Mouse (Mus musculus): ENCODE data around the gene Nmrk1. TPM values are rescaled to one million over a fixed set of nuclear protein-coding genes. Genes with fewer than 3 reads are reported as not detected.

Gene Nmrk1
- polyA plus RNA-seq, 1 experiment: 14.9 TPM

GRCm38 (mm10) chr19:18648558-18648945 lies 16.8 kb downstream of the Nmrk1 start:
- H3K4me3 ChIP-seq (replicated peaks; ENCODE audit: control insufficient read depth, low read depth, low read length): no peak overlapping the region
- 89% methylated on average over 6 of the region's 6 CpGs for WGBS
- no peak for TF ChIP-seq POLR2A (IDR thresholded peaks at IDR 0.05; ENCODE audit: borderline replicate concordance, control insufficient read depth, low read depth, low read length)
- TF ChIP-seq CTCF (IDR thresholded peaks at IDR 0.05; ENCODE audit: control insufficient read depth, insufficient read depth, low read length): no peak
- no peaks in the 10 kb centered on the region; the same call in 1 of the 2 replicates for H3K4me1 ChIP-seq (ENCODE audit: control insufficient read depth, insufficient read depth, low read length)
- H3K27ac ChIP-seq (ENCODE audit: control insufficient read depth, insufficient read depth, low read depth, low read length, poor library complexity): no peak overlapping the region

DNA sequence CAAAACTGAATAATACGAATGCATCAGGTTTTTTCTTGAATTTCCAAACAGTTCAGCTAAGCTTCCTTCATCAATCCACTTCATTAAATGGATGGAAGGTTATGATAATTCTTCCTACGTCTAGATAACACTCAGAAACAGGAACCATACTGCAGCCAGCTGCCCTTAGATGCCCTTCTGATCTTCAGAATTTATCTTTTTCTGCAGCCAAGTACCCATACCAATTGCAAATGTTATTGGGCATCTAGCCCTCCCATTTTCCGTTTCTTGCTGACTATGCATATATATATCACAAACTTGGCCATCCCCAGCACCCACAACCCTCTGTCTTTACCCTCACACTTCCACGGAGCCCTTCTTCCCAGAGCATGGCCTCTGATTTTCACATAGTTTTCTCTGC lies 18.2 kb downstream of the Nmrk1 start:
- 52% methylated on average over 4 of the region's 4 CpGs for WGBS
- TF ChIP-seq CTCF (IDR thresholded peaks at IDR 0.05; ENCODE audit: control insufficient read depth, insufficient read depth, low read length): no peak
- TF ChIP-seq POLR2A (IDR thresholded peaks at IDR 0.05; ENCODE audit: borderline replicate concordance, control insufficient read depth, low read depth, low read length): no peak
- Histone ChIP-seq H3K27ac (ENCODE audit: control insufficient read depth, insufficient read depth, low read depth, low read length, poor library complexity) (no peak overlapping the region), H3K4me3 (replicated peaks; ENCODE audit: control insufficient read depth, low read depth, low read length) (no peak overlapping the region), H3K4me1 (ENCODE audit: control insufficient read depth, insufficient read depth, low read length) (no peaks in the 10 kb centered on the region; the same call in 1 of the 2 replicates)

DNA sequence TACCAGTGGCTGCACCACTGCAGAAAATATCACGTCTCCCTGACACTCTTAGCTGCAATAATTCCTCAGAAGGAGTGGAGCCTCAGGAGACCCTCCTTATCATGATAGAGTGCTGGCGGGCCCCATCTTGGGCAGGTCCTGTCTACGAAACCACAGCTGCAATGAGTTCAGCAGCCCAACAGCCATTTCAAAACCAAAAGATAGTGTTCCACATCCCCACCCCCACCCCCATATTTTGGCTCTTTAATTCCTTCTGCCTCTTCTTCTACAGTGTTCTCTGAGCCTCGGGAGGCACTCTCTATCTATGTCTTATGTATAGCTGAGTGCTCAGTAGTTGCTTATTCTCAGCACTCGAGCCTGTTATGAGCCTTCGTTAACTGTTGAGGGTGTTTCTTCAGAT lies 18.7 kb downstream of the Nmrk1 start:
- 54% methylated on average over 6 of the region's 6 CpGs for WGBS
- Histone ChIP-seq H3K4me3 (replicated peaks; ENCODE audit: control insufficient read depth, low read depth, low read length) (no peak overlapping the region), H3K27ac (ENCODE audit: control insufficient read depth, insufficient read depth, low read depth, low read length, poor library complexity) (no peak overlapping the region), H3K4me1 (ENCODE audit: control insufficient read depth, insufficient read depth, low read length) (no peaks in the 10 kb centered on the region; the same call in 1 of the 2 replicates)
- no peak for TF ChIP-seq POLR2A (IDR thresholded peaks at IDR 0.05; ENCODE audit: borderline replicate concordance, control insufficient read depth, low read depth, low read length)
- TF ChIP-seq CTCF (IDR thresholded peaks at IDR 0.05; ENCODE audit: control insufficient read depth, insufficient read depth, low read length): no peak

- H3K4me1 ChIP-seq (ENCODE audit: control insufficient read depth, insufficient read depth, low read length): no peaks in the 10 kb centered on the region; the same call in 1 of the 2 replicates
- TF ChIP-seq POLR2A (IDR thresholded peaks at IDR 0.05; ENCODE audit: borderline replicate concordance, control insufficient read depth, low read depth, low read length): no peak
- 54% methylated on average over 4 of the region's 4 CpGs for WGBS
- H3K27ac ChIP-seq (ENCODE audit: control insufficient read depth, insufficient read depth, low read depth, low read length, poor library complexity): no peak overlapping the region
- no peak overlapping the region for H3K4me3 ChIP-seq (replicated peaks; ENCODE audit: control insufficient read depth, low read depth, low read length)
Measured at GRCm38 (mm10) chr19:18652592-18652991, 20.8 kb downstream of the Nmrk1 start.

DNA sequence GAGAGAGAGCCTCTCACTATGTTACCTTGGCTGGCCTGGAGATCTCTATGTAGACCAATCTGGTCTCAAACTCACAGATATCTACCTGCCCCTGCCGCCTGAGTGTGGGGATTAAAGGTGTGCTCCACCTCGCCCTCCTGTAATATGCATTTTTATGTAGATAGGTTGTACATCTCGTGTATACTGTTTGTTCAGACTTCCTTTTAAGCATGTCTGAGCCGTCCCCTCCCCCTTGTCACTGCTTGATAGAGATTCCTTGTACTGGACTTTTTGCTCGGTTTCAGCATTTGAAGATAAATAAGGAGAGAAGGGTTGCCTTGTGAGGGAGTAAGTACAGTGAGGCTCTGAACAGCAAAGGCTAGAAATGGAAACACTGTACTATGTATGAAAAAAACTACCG lies 21.3 kb downstream of the Nmrk1 start:
- no peak for TF ChIP-seq POLR2A (IDR thresholded peaks at IDR 0.05; ENCODE audit: borderline replicate concordance, control insufficient read depth, low read depth, low read length)
- no peak for TF ChIP-seq CTCF (IDR thresholded peaks at IDR 0.05; ENCODE audit: control insufficient read depth, insufficient read depth, low read length)
- Histone ChIP-seq H3K4me3 (replicated peaks; ENCODE audit: control insufficient read depth, low read depth, low read length) (no peak overlapping the region), H3K27ac (ENCODE audit: control insufficient read depth, insufficient read depth, low read depth, low read length, poor library complexity) (no peak overlapping the region), H3K4me1 (ENCODE audit: control insufficient read depth, insufficient read depth, low read length) (no peaks in the 10 kb centered on the region; the same call in 1 of the 2 replicates)
- 84% methylated on average over 6 of the region's 6 CpGs for WGBS

DNA sequence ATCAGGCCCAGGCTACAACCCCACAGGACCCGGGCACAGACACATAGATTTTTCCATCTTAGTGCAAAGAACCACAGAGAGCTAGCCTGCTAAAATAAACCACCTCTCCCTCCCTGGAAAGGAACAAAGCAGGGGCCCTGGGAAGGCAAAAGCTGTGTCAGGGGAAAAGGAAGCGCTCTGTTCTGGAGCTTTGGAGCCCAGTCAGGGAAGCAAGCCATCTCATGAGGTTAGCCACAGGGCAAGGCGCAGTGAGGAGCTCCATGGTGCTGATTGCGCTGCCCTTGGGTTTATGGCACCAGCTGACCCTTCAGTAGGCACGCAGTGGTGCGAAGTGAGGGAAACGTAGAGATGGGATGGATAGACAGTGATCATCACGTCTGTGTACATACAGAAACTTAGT lies 22.6 kb downstream of the Nmrk1 start:
- TF ChIP-seq POLR2A (IDR thresholded peaks at IDR 0.05; ENCODE audit: borderline replicate concordance, control insufficient read depth, low read depth, low read length): no peak
- 86% methylated on average over 8 of the region's 8 CpGs for WGBS
- Histone ChIP-seq H3K27ac (ENCODE audit: control insufficient read depth, insufficient read depth, low read depth, low read length, poor library complexity) (no peak overlapping the region), H3K4me3 (replicated peaks; ENCODE audit: control insufficient read depth, low read depth, low read length) (no peak overlapping the region), H3K4me1 (ENCODE audit: control insufficient read depth, insufficient read depth, low read length) (no peaks in the 10 kb centered on the region; the same call in 1 of the 2 replicates)

GRCm38 (mm10) chr19:18654984-18655383 lies 23.2 kb downstream of the Nmrk1 start:
- no peak overlapping the region for H3K27ac ChIP-seq (ENCODE audit: control insufficient read depth, insufficient read depth, low read depth, low read length, poor library complexity)
- no peaks in the 10 kb centered on the region; the same call in 1 of the 2 replicates for H3K4me1 ChIP-seq (ENCODE audit: control insufficient read depth, insufficient read depth, low read length)
- no peak overlapping the region for H3K4me3 ChIP-seq (replicated peaks; ENCODE audit: control insufficient read depth, low read depth, low read length)
- TF ChIP-seq CTCF (IDR thresholded peaks at IDR 0.05; ENCODE audit: control insufficient read depth, insufficient read depth, low read length): no peak
- no peak for TF ChIP-seq POLR2A (IDR thresholded peaks at IDR 0.05; ENCODE audit: borderline replicate concordance, control insufficient read depth, low read depth, low read length)
- 55% methylated on average over 5 of the region's 5 CpGs for WGBS

DNA sequence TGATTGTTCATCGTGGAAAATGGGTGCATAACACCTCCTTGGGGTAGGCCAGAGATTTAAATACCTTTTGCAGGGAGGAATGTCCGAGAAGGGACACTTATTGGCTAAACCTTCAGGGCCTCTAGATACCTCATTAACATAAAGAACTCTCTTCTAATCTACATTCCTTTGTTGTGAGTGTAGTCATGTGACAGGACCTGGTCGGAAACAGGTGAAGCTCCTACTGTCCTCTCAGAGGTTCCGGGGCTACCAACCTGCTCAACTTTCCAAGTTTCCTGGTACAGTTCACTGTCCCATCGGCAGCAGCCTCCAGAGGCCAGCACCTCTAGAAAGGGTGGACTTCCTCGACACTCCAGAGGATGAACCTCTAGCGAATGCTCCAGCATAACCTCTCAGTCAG lies 24.2 kb downstream of the Nmrk1 start:
- Histone ChIP-seq H3K4me3 (replicated peaks; ENCODE audit: control insufficient read depth, low read depth, low read length) (no peak overlapping the region), H3K27ac (ENCODE audit: control insufficient read depth, insufficient read depth, low read depth, low read length, poor library complexity) (no peak overlapping the region), H3K4me1 (ENCODE audit: control insufficient read depth, insufficient read depth, low read length) (no peaks in the 10 kb centered on the region; the same call in 1 of the 2 replicates)
- TF ChIP-seq CTCF (IDR thresholded peaks at IDR 0.05; ENCODE audit: control insufficient read depth, insufficient read depth, low read length): no peak
- TF ChIP-seq POLR2A (IDR thresholded peaks at IDR 0.05; ENCODE audit: borderline replicate concordance, control insufficient read depth, low read depth, low read length): no peak
- 83% methylated on average over 7 of the region's 7 CpGs for WGBS

DNA sequence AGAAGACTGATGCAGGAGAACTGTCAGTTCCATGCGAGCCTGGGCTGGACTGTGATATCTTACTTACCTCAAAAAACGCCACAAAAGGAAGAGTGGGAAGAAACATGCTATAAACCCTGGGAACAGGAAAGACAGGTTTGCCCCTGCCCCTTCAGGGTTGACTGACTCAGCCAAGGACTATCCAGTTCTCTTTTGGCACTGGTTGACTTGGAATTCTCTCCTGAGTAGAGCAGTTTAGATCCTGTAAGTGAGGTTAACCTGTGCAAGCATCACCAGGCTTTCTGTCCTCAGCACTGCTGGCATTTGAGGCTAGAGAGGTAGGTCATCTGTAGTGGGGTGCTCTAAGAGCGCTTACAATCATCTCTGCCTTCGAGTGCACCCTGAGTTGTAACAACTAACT lies 26.7 kb downstream of the Nmrk1 start:
- WGBS: 73% methylated on average over 4 of the region's 4 CpGs
- Histone ChIP-seq H3K4me1 (ENCODE audit: control insufficient read depth, insufficient read depth, low read length) (no peaks in the 10 kb centered on the region; the same call in 1 of the 2 replicates), H3K4me3 (replicated peaks; ENCODE audit: control insufficient read depth, low read depth, low read length) (no peak overlapping the region), H3K27ac (ENCODE audit: control insufficient read depth, insufficient read depth, low read depth, low read length, poor library complexity) (no peak overlapping the region)
- TF ChIP-seq CTCF (IDR thresholded peaks at IDR 0.05; ENCODE audit: control insufficient read depth, insufficient read depth, low read length) (no peak), POLR2A (IDR thresholded peaks at IDR 0.05; ENCODE audit: borderline replicate concordance, control insufficient read depth, low read depth, low read length) (no peak)
